Mouse (Mus musculus) liver, embryonic 14.5 days (tissue): ENCODE data around the gene Zfp111.

Source experiments
- CTCF ChIP-seq: IDR thresholded peaks from 2 replicates; pipeline ENCODE4 v1.5.1; 2016; ENCODE audit warnings: antibody characterized with exemption, low read depth, control low read depth
- EP300 ChIP-seq: IDR thresholded peaks from 2 replicates; pipeline ENCODE4 v1.6.1; 2016; ENCODE audit warnings: antibody characterized with exemption, low read depth

DNA sequence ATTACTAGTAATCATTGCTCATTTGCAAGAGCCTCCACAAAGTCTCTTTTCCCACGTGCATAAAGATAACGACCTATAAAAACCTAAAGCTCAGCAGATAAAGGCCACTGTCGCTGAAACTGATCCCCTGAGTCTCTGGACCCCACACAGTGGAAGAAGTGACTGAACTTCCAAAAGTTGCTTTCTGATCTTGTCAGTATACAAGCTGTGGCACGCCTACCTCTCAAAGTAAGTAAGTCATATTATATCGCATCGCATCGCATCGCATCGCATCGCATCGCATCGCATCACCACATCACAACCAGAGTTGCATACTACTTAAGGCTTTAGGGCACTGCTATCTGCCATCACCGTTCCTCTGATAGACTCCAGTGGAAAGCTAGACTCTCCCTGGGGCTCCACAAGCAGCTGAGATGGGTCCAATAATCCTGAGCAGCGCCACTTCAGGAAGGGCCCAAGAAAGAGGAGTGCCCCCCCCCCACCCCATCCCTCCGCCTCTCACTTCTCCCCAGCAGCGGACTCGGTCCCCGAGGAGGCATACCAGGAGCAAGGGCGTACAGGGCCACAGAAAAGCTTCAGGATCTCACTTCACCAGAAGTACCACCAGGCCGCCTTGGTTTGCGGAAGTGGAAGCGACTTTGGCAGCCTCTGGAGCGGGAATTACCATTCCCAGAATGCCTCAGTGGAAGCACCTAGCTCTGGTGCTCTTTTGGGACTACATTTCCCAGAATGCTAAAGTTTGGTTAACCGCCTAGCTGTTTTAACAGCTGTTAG, 3.6 kb downstream of the Zfp111 start:
- TF ChIP-seq CTCF (no peak), EP300 (no peak)
